Mouse (Mus musculus) frontal cortex, adult (tissue): ENCODE data around the gene Tmem91.
A peak's percentile ranks its signal among the peaks of the same experiment; 100 is the strongest.
"Not testable (repeated sequence)": the region's sequence is repeated elsewhere in the genome, so short reads cannot be mapped to it uniquely, and the experiment has no call there.

ENCODE experiments used
- ATAC-seq: cut with Nextera tagmentation; 2 replicates; pipeline ENCODE4 v1.9.2; 2017; ENCODE audit warnings: mild to moderate bottlenecking, moderate library complexity, mixed read lengths; ENCODE audit not compliant: low TSS enrichment

Tmem91 gene

GRCm38 (mm10) chr7:25674719-25675300 is at the start of gene Tmem91:
Gene Tmem91, minus strand, starts transcription at chr7:25675166.
- no peak for ATAC-seq

- ATAC-seq, result not testable (repeated sequence)
Observed at GRCm38 (mm10) chr7:25721776-25722175, 46.8 kb upstream of the Tmem91 start.

GRCm38 (mm10) chr7:25720760-25721159 is 45.8 kb upstream of the Tmem91 start:
- no peak for ATAC-seq

- no peak; the same call in 1 of the 2 replicates for ATAC-seq
Observed at GRCm38 (mm10) chr7:25719761-25720610, 45.0 kb upstream of the Tmem91 start.

GRCm38 (mm10) chr7:25718788-25719417 is 43.9 kb upstream of the Tmem91 start, which contains the start of gene Ccdc97:
Gene Ccdc97, minus strand, starts transcription at chr7:25719088.
- peak; percentile 90 for ATAC-seq

- no peak for ATAC-seq
Observed at GRCm38 (mm10) chr7:25717478-25717877, 42.5 kb upstream of the Tmem91 start.

GRCm38 (mm10) chr7:25715731-25716271 is 40.8 kb upstream of the Tmem91 start:
- ATAC-seq, result no peak

GRCm38 (mm10) chr7:25714581-25714980 is 39.6 kb upstream of the Tmem91 start:
- no peak for ATAC-seq

GRCm38 (mm10) chr7:25712801-25713200 is 37.8 kb upstream of the Tmem91 start:
- ATAC-seq, result no peak

- ATAC-seq, result peak; percentile 53
Observed at GRCm38 (mm10) chr7:25711731-25712197, 36.8 kb upstream of the Tmem91 start.

- ATAC-seq, result no peak
Observed at GRCm38 (mm10) chr7:25711165-25711564, 36.2 kb upstream of the Tmem91 start.

GRCm38 (mm10) chr7:25710519-25711130 is 35.7 kb upstream of the Tmem91 start:
- peak; percentile 31 for ATAC-seq

GRCm38 (mm10) chr7:25709961-25710360 is 35.0 kb upstream of the Tmem91 start:
- ATAC-seq, result no peak

- ATAC-seq, result no peak
Observed at GRCm38 (mm10) chr7:25707581-25708292, 32.8 kb upstream of the Tmem91 start.

- ATAC-seq, result no peak
Observed at GRCm38 (mm10) chr7:25706578-25707170, 31.7 kb upstream of the Tmem91 start.

GRCm38 (mm10) chr7:25705801-25706251 is 30.9 kb upstream of the Tmem91 start:
- peak; percentile 31 for ATAC-seq

- no peak for ATAC-seq
Observed at GRCm38 (mm10) chr7:25704716-25705364, 29.9 kb upstream of the Tmem91 start.

- ATAC-seq, result no peak; the same call in 1 of the 2 replicates
Observed at GRCm38 (mm10) chr7:25703793-25704494, 29.0 kb upstream of the Tmem91 start.

GRCm38 (mm10) chr7:25702350-25702749 is 27.4 kb upstream of the Tmem91 start:
- ATAC-seq, result no peak
